Mouse (Mus musculus) gastrocnemius, postnatal 4 days (tissue): ENCODE data around the gene Psors1c2. TPM values are rescaled to one million over a fixed set of nuclear protein-coding genes. Genes with fewer than 3 reads are reported as not detected.
A peak's percentile ranks its signal among the peaks of the same experiment; 100 is the strongest.

Experiments
- DNase-seq, 2 experiments: peaks; one replicate each; pipeline ENCODE4 v3.0.0; 2021 to 2022; ENCODE audit warnings: low spot score in 2 of 2, mixed read lengths in 2 of 2
- total RNA-seq, 2 experiments: library from RNA; stranded (reverse); gene quantifications; 2 replicates each; pipeline ENCODE4 v1.2.3; 2021

The Psors1c2 gene
- total RNA-seq, 2 experiments from 2014 or later: not detected

- DNase-seq: peak; percentile 95 to 97
These were observed 16.1 kb upstream of the Psors1c2 start, which contains the start of the genes Tcf19 and Cchcr1 for GRCm38 (mm10) chr17:35516652-35517500. Gene Tcf19 (minus strand): TSS chr17:35516824. Gene Cchcr1 (plus strand): TSS chr17:35517100.

GRCm38 (mm10) chr17:35517526-35517925, 15.5 kb upstream of the Psors1c2 start:
- no peak for DNase-seq

GRCm38 (mm10) chr17:35524354-35524753, 8.6 kb upstream of the Psors1c2 start:
- DNase-seq: no peak

DNA sequence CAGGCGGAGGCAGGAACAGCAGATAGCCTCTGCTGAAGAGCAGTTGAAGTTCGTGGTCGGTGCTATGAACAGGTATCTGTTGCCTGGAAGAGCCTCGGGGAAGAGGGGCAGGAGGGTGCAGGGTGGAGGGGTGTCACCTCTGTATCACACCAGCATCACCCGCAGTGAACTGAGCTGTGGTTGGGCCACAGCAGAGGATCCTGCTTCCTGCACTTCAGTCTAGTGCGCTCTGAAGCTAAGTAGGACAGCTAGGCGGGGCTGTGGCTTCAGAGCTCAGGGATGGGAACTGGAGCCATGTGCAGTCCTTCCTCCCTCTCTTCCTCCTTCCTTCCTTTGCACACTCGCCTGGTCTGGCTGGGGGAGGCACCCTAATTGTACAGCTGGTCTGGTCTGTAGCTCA, 6.4 kb upstream of the Psors1c2 start:
- no peak for DNase-seq

DNA sequence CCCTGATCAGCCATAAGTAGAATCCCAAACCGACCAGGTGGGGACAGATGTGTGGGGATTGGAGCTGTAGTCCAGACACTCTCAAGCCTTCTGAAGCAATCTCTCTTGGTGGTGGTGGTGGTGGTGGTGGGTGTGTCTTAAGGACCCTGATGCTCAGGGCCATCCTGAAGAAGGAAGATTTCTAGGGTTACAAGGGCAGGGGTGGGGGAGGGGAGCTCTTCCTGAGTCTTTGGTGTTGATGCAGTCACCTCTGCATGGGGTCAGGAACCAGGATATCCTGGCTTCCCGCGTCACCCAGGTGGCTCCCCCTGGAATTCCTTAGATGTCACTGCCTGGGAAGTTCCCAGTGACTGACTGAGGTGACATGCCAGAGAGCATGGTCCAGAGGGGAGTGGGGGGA, 641 bp upstream of the Psors1c2 start:
- DNase-seq: no peak

DNA sequence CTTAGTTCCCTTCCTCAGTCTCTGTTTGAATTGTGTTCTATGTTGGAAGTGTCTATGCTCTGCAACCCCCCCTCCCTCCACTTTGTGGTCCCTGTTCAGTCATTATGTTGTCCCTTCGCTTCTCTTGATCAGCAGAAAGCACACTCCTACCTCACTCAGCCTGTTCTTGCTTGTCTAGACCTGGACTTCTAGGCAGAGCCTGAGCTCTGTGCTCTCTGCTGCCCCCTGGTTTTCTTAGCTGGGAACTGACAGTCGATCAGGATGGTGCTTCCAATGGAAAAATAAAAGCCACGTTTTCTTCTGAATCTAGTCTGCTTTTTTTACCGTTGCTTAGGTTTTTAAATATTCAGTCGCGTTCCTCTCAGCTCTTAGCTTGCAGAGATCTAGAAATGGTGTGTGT, 1.3 kb downstream of the Psors1c2 start:
- peak in 1 of 2 experiments; percentile 71 for DNase-seq

DNA sequence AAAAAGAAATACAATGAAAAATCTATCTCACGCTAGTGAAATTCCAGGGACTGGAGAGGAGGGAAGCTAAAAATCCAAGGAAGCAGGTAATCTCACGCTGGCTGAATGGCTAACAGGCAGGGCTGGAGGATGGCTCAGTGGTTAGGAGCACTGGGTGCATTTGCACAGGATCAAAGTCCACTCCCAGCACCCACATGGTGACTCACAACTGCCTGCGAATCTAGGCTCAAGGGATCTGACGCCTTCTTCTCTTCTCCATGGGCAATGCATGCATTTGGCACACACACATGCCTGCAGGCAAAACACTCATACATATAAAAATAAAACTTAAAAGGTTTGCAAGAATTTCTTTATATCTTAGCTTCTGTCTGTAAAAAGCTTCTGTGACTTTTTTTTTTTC, 4.4 kb downstream of the Psors1c2 start:
- DNase-seq: no peak

DNA sequence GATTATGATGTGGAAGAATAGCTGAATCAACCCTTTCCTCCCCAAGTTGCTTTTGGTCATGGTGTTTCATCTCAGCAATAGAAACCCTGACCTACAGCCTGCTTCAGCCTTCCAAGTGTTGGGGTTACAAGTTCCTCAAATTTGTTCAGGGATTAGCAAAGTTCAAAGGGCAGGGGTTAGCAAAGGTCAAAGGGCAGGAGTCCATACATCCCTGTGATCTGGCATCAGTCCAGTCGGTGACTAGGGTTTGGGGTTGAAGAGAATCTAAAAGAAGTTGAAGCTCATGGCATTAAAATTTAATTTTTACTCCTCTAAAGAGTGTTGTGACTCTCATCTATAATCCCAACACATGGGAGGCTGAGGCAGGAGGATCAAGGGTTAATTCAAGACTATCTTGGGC, 5.5 kb downstream of the Psors1c2 start:
- no peak for DNase-seq

- no peak for DNase-seq
These were observed 6.5 kb downstream of the Psors1c2 start for GRCm38 (mm10) chr17:35539540-35539939.

GRCm38 (mm10) chr17:35542761-35543411, 9.9 kb downstream of the Psors1c2 start:
- no peak for DNase-seq

DNA sequence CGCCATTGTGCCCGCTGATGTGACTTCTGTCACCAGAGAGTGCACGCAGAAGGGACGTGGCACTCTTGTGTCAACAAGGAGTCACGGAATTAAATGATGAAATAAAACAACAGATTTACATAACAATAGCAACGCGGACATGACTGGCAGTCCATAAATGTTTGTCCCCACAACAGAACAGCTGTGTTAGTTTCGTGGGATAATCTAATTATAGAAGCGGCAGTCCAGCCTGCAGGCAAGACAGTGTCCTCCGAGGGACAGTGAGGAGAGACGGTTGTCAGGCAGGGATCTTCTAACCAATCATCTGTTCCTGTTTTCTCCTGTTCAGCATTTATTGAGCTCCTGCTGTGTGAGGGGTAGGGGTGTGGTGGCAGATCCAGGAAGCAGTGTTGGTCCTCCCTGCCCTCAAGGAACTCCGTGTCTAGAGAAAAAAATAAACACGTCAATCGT, 10.4 kb downstream of the Psors1c2 start:
- no peak for DNase-seq

- no peak for DNase-seq
These were observed 11.0 kb downstream of the Psors1c2 start for GRCm38 (mm10) chr17:35544001-35544400.

- DNase-seq: peak in 1 of 2 experiments; percentile 53
These were observed 11.7 kb downstream of the Psors1c2 start for GRCm38 (mm10) chr17:35544680-35545079.

GRCm38 (mm10) chr17:35547465-35547864, 14.5 kb downstream of the Psors1c2 start:
- no peak for DNase-seq

DNA sequence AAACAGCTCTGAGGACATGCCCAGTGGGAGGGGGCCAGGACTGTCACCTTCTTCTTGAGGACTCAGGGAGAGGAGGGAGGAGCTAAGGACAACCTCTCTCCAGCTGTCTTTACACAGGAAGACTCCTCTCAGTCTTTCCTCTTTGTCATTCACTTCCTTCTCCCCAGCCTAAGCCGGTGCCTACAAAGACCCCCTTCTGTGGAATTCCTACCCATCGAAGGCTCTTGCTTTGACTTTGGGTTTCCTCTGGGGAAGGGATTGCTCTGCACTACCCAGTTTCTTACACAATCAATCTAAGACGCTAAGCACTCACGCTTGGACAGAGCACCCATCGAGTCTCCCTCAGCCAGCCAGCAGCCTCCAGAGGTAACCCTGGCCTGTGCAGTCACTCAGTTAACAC, 15.6 kb downstream of the Psors1c2 start:
- DNase-seq: no peak

GRCm38 (mm10) chr17:35549437-35550142, 16.6 kb downstream of the Psors1c2 start:
- peak in 1 of 2 experiments; percentile 70 for DNase-seq

DNA sequence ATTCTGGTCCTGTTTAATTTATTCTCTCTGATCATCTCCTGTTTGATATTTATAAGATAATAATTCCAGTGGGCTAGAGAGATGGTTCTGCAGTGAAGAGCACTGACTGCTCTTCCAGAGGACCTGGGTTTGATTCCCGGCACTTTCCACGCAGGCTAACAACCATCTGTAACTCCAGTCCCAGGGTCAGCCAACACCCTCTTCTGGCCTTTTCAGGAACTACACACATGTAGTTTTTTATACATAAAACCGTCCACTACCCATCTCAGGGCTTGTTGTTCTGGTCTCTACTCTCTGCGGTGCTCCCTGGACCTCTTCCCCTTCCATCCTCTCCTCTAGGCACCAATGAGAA, 17.1 kb downstream of the Psors1c2 start:
- DNase-seq: no peak

DNA sequence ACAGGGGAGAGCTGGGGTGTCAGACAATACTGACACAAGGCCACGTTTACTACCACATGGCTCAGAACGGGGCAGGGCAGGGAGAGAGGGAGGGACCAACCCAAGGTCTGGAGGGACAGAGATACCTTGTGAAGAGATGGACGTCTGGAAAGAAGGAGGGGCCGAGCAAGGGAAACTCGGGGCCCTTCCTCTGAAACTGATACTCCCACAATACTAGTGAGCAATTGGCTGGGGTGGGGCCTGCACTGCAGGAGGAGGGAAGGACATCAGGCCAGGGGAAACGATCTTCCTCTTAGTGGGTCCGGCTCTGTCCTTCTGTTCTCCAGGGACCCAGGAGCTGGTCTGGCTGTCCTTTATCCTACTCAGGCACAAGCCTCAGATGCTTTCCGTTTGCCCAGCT, 17.9 kb downstream of the Psors1c2 start:
- DNase-seq: no peak

DNA sequence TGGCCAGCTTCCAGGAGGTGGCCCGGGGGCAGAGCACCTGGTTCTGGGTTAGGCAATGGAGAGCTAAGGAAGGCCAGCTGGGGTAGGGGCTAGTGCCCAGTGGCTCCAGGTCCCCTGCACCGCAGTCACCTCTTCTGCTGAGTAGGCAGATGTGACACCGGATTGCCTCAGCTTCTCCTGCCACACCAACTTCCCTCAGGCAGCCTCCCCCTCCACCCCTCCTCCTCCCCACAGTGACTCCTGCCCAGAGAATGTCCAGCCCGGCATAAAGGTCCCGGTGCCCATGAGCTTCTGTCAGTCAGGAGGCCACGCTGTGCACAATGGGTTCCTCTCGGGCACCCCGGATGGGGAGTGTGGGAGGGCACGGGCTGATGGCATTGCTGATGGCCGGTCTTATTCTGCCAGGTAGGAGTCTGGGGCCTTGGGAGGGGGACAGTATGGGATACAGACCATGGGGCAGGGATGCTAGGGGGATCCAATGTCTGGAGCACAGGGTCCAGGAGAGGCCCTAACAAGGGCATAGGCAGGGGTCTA, 18.9 kb downstream of the Psors1c2 start, which contains the start of gene Cdsn:
Cdsn (plus strand) TSS at position 248 of the 534 bp plus-strand sequence.
- no peak for DNase-seq

DNA sequence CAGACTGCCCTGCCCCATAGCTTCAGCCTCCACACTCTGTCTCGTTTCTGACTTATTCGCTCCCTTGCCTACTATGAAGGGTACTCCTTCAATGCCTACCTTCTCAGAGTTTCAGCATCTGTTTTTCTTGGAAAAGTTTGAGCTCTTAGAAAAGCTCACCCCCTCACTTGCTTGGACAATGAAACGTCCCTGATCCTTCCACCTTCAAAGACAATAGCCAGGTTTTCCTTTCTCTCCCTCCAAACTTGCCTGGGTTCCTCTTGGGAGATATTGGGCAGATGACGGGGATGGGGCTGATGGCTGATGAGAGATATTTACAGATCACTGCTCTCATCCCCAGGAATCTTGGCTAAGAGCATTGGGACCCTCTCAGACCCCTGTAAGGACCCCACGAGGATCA, 21.3 kb downstream of the Psors1c2 start:
- DNase-seq: no peak

- DNase-seq: no peak
These were observed 21.9 kb downstream of the Psors1c2 start for GRCm38 (mm10) chr17:35554761-35555397.
